Mouse (Mus musculus): ENCODE data around the gene Olfr818.
"Not testable (repeated sequence)": the region's sequence is repeated elsewhere in the genome, so short reads cannot be mapped to it uniquely, and the experiment has no call there.

Gene Olfr818

GRCm38 (mm10) chr10:129949000-129949399 lies at the start of gene Olfr818:
Olfr818 (minus strand) TSS chr10:129949100.
- no peak for DNase-seq (ENCODE audit: low spot score)

DNA sequence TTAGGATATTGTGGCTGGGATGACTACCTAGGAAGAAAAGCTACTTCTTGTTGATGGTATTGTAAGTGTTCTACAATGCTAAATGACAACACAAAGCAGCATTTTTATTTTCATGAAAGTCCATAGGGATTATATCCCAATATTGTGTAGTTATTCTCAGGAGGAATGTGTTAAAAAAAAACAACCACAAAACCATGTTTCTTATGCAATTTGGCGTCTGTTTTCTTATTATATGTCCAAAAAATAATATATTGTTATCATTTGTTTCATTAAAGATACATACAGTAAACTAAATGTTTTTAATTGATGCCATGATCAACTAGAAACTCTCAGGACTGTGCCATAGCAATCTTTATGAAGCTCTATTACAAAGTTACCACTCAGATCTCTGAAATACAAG lies 36.1 kb upstream of the Olfr818 start, which contains the start of gene Gm10310:
Gene Gm10310 (minus strand): TSS at position 101 of the 400 bp plus-strand sequence.
- DNase-seq (ENCODE audit: low spot score), result not testable (repeated sequence)

GRCm38 (mm10) chr10:129981867-129982266 lies 33.0 kb upstream of the Olfr818 start:
- DNase-seq (ENCODE audit: low spot score), result not testable (repeated sequence)

DNA sequence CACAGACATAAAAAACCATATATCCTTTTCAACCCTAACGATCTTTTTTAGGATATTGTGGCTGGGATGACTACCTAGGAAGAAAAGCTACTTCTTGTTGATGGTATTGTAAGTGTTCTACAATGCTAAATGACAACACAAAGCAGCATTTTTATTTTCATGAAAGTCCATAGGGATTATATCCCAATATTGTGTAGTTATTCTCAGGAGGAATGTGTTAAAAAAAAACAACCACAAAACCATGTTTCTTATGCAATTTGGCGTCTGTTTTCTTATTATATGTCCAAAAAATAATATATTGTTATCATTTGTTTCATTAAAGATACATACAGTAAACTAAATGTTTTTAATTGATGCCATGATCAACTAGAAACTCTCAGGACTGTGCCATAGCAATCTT lies 27.1 kb upstream of the Olfr818 start, which contains the start of gene Olfr247:
Gene Olfr247 (minus strand): TSS at position 101 of the 400 bp plus-strand sequence.
- DNase-seq (ENCODE audit: low spot score), result not testable (repeated sequence)

DNA sequence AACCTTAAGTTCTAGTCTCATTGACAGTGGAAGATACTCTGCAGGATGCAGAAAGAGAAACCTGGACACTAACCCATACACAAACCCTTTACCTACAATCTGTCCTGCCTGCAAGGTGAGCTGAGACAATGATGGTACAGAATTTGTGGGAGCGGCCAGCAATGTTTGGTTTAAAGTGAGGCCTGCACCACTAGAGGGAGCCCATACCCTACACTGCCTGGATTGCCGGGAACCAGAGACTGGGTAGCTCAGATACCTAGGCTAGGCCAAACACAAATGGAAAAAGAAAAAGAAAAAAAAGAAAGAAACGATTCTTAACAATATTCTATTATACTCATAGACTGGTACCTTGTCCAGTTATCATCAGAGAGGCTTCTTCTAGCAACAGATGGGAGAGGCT lies 24.1 kb upstream of the Olfr818 start:
- DNase-seq (ENCODE audit: low spot score), result not testable (repeated sequence)

GRCm38 (mm10) chr10:129967166-129967565 lies 18.3 kb upstream of the Olfr818 start, which contains the start of gene Olfr819:
Olfr819 (minus strand) TSS chr10:129967266.
- DNase-seq (ENCODE audit: low spot score), result not testable (repeated sequence)

GRCm38 (mm10) chr10:129966232-129966631 lies 17.3 kb upstream of the Olfr818 start:
- DNase-seq (ENCODE audit: low spot score), result not testable (repeated sequence)

DNA sequence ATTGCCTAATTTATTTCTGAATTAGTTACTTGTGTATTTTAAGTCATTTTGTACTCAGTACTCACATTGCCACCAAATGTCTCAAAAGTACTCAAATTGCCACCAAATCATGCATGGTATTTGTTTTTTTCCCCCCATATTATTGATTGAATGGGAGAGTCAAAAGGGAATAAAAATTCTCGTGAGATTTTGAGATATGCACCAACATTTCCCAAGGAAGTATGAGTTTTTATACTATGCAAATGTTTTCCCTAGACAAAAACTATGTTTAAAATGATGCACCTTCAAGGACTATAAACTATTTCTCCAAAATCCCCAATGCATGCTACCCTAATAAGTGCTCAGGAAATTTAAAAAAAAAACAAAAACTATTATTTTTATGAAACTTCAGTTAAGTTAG lies 33.4 kb downstream of the Olfr818 start, which contains the start of gene Olfr816:
Gene Olfr816 (minus strand): TSS at position 101 of the 400 bp plus-strand sequence.
- no peak for DNase-seq (ENCODE audit: low spot score)

DNA sequence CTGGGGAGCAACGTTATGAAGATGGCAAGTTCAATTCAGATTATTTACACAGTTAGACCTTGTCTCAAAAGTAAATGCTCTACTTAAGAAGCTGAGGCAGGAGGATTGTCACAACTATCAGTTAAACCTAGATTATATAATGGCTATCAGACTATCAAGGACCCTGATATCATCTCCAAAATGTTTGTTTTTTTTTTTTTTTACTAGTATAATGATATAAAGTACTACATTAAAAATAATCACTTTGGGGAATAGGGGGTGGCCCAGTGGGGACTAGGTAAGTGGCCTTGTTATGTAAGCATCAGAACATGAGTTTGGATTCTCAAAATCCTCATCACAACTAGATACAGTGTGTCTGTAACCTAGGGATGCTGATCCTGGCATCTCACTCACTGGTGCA lies 43.1 kb downstream of the Olfr818 start, which contains the start of gene Olfr815:
Gene Olfr815 (minus strand): TSS at position 101 of the 400 bp plus-strand sequence.
- DNase-seq (ENCODE audit: low spot score), result not testable (repeated sequence)

Data from T-cell, adult 2 months (primary cell).